Mouse (Mus musculus): ENCODE measurements around the gene Eya2. TPM values are rescaled to one million over a fixed set of nuclear protein-coding genes. Genes with fewer than 3 reads are reported as not detected.

Eya2 gene
- 10 to 100 TPM; 13.5 to 24.4 TPM for polyA plus RNA-seq (2017; shearing (Covaris generic))

DNA sequence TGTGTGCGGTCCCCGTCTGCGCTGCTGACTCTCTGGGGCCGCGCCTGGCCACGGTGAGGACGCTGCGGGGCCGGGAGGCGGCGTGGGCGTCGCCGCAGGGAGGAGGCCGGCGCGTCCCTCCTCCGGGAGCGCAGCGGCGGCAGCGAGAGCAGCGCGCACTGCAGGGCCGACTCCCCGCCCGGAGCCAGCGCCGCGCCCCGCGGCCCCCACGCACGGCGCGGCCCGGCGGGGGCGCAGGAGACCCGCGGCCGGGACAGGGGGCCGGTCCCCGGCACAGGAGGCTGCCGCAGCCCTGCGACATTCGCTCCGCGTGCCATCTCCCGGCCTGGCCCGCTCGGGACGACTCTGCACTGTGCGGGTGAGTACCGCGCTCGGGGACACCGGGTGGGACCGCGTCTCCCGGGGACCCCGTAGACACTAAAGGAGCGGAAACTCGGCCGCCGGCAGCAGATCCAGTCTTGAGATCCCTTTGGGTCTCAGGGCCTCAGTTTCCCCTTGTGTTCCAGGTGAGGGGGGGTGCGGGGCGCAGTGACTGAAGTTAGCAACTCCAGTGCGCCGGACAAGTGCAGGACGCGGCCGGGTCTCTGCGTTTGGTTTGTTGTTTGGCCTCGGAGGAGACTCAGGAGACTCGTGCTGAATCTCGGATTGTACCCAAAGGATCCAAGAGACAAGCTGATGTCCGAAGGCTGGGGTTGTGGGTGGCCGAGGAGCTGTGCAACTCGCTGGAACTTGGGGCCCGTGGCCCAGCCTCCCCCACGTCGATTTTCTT is at the start of gene Eya2:
Gene Eya2 (plus strand): TSS at position 126 of the 769 bp plus-strand sequence.

Other genes with a start within 250 kb of the Eya2 start
- gene Zfp663, start 226.3 kb upstream of the Eya2 start, polyA plus RNA-seq (2017; shearing (Covaris generic)) = not detected
- gene Zfp334, start 206.8 kb upstream of the Eya2 start, polyA plus RNA-seq (2017; shearing (Covaris generic)) = under 1 TPM in 1 of 2 experiments, not detected in 1; 0.02 TPM
- gene Ocstamp, start 194.6 kb upstream of the Eya2 start, polyA plus RNA-seq (2017; shearing (Covaris generic)) = not detected
- 1 to 10 TPM in 1 of 2 experiments, under 1 TPM in 1; 0.23 to 3.7 TPM for gene Slc13a3, start 121.8 kb upstream of the Eya2 start, polyA plus RNA-seq (2017; shearing (Covaris generic))
- 10 to 100 TPM; 43.0 to 61.7 TPM for gene Trp53rka, start 101.7 kb upstream of the Eya2 start, polyA plus RNA-seq (2017; shearing (Covaris generic))
- gene Slc2a10, start 91.2 kb upstream of the Eya2 start, polyA plus RNA-seq (2017; shearing (Covaris generic)) = 1 to 10 TPM in 1 of 2 experiments, under 1 TPM in 1; 0.10 to 2.0 TPM

Measured in inflammation-experienced regulatory T-cells (primary cell).